Mouse (Mus musculus) neural tube, embryonic 12.5 days (tissue): ENCODE data around the gene Tmem52. TPM values are rescaled to one million over a fixed set of nuclear protein-coding genes. Genes with fewer than 3 reads are reported as not detected.
A peak's percentile ranks its signal among the peaks of the same experiment; 100 is the strongest.

ENCODE experiments used
- ATAC-seq: fragments of 200-750 bp; cut with Nextera tagmentation; 2 replicates; pipeline ENCODE4 v1.8.0; 2017; ENCODE audit warnings: low read depth, mild to moderate bottlenecking, moderate TSS enrichment, moderate library complexity; ENCODE audit not compliant: low FRiP score
- H3K27ac ChIP-seq: fragments of 300-500 bp; sonication (generic); 2 replicates; pipeline ENCODE4 v1.5.1; 2016
- H3K27me3 ChIP-seq: fragments of 300-500 bp; sonication (generic); replicated peaks from 2 replicates; pipeline ENCODE4 v1.6.1; 2016; ENCODE audit warnings: mild to moderate bottlenecking
- H3K36me3 ChIP-seq: fragments of 300-500 bp; sonication (generic); 2 replicates; pipeline ENCODE4 v1.6.1; 2016; ENCODE audit warnings: mild to moderate bottlenecking
- H3K4me1 ChIP-seq: fragments of 300-500 bp; sonication (generic); 2 replicates; pipeline ENCODE4 v1.6.1; 2016
- H3K4me2 ChIP-seq: fragments of 300-500 bp; sonication (generic); replicated peaks from 2 replicates; pipeline ENCODE4 v1.6.1; 2016; ENCODE audit warnings: mild to moderate bottlenecking
- H3K4me3 ChIP-seq: fragments of 300-500 bp; sonication (generic); 2 replicates; pipeline ENCODE4 v1.5.1; 2016
- H3K9ac ChIP-seq: fragments of 300-500 bp; sonication (generic); 2 replicates; pipeline ENCODE4 v1.6.1; 2016; ENCODE audit warnings: mild to moderate bottlenecking
- H3K9me3 ChIP-seq: fragments of 300-500 bp; sonication (generic); 2 replicates; pipeline ENCODE4 v1.6.1; 2016; ENCODE audit warnings: mild to moderate bottlenecking
- WGBS: fragments of 180-500 bp; shearing (Covaris S2); methylation state at CpG from one replicate; pipeline ENCODE4 v1.1.7; 2016; 5-methylcytosine and 5-hydroxymethylcytosine counted together
- polyA plus RNA-seq: library from polyadenylated mRNA; unstranded; fragments of >200 nt; fragmentation: Nextera tagmentation; extraction: Ambion mirVana; gene quantifications from 2 replicates; pipeline ENCODE4 v1.2.1, GENCODE M21; 2016

Tmem52 gene
- polyA plus RNA-seq, 1 experiment from 2014 or later = not detected

DNA sequence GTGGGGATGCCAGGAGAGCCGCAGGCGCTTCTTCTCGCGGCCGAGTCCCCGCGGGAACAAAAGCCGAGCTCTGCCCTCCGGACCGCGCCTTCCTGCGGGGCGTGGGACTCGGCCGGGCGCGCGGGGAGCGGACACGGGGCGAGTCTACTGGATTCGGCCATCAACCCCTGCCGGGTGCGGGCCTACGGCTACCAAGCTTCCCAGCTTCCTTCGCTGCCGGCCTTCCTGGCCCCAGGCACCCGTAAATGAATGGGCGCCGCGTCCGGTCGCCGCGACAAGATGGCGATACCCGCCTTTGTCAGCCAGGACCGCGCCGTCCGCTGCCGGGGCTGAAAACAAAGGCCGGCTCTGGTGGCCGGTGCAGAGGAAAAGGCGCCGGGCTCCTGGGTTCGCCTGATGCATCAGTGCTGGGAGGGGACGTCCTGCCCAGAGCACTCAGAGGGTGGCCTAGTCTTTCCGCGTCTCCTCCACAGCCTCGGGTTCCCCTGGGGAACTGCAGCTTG, 23.3 kb downstream of the Tmem52 start:
- under 1% methylated on average over 51 of the region's 51 CpGs for WGBS
- Histone ChIP-seq H3K36me3 (no peaks in the 10 kb centered on the region), H3K27ac (peak overlapping the region; percentile 85), H3K9ac (peak overlapping the region; percentile 100), H3K4me1 (peaks cover 42% of the 10 kb centered on the region), H3K4me3 (peak overlapping the region; percentile 100), H3K9me3 (no peaks in the 10 kb centered on the region), H3K4me2 (peak overlapping the region; percentile 77), H3K27me3 (no peaks in the 10 kb centered on the region)
- ATAC-seq = peak; percentile 34; the same call in 1 of the 2 replicates

GRCm38 (mm10) chr4:155494891-155495290, 26.0 kb downstream of the Tmem52 start:
- WGBS = 81% methylated on average over 4 of the region's 4 CpGs
- no peak for ATAC-seq
- no peak overlapping the region for H3K27ac ChIP-seq
- 0 out of 2 replicates have a peak overlapping the region, but pooled peaks have one; percentile 17 for H3K9ac ChIP-seq
- no peaks in the 10 kb centered on the region for H3K27me3 ChIP-seq
- H3K4me2 ChIP-seq = peak overlapping the region; percentile 77
- H3K36me3 ChIP-seq = no peaks in the 10 kb centered on the region
- H3K4me1 ChIP-seq = peaks cover 28% of the 10 kb centered on the region
- H3K4me3 ChIP-seq = no peak overlapping the region
- H3K9me3 ChIP-seq = no peaks in the 10 kb centered on the region

DNA sequence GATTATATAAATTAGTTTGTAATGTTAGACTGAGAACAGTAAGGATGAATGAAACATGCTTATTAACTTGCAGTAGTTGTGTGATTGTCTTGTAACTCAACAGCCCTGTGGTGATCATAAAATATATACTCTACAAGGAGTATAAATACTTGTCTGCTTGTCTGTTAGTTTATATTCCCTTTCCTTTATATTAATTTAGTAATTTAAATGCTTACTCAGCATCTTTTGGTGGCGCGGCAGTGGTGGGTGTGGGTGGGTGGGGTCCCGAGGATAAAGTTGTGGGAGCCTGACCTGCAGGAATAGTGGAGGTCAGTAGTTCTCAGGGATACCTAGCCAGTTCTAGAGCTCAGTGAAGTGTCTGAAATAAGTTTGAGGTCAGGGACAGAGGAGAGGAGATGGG, 29.0 kb downstream of the Tmem52 start:
- Histone ChIP-seq H3K27me3 (no peaks in the 10 kb centered on the region), H3K4me1 (peaks cover 20% of the 10 kb centered on the region), H3K9ac (no peak overlapping the region), H3K36me3 (peaks cover 5% of the 10 kb centered on the region; the same call in 1 of the 2 replicates), H3K4me3 (no peak overlapping the region), H3K9me3 (no peaks in the 10 kb centered on the region), H3K4me2 (no peak overlapping the region), H3K27ac (no peak overlapping the region)
- ATAC-seq = no peak
- 88% methylated on average over 3 of the region's 3 CpGs for WGBS

DNA sequence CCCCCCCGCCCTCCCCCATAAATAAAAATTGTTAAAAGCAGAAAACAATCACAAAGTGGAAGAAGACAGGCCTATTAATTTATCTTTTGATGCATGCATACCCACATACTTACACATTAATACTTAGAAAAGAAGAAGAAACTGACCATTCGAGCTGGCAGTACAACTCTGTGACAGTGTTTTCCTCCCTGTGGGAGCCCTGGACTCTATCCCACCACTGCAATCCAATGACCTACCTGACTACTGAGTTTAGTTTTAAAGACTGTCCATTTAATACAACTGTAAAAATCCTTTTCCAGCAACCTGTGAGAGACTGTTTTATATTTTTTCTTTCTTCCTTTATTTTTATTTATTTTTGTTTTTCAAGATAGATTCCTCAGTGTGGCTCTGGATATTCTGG, 32.2 kb downstream of the Tmem52 start:
- Histone ChIP-seq H3K4me1 (peaks cover 8% of the 10 kb centered on the region; the same call in 1 of the 2 replicates), H3K9me3 (no peaks in the 10 kb centered on the region), H3K27ac (no peak overlapping the region), H3K9ac (no peak overlapping the region), H3K4me3 (no peak overlapping the region), H3K36me3 (peaks cover 5% of the 10 kb centered on the region; the same call in 1 of the 2 replicates), H3K27me3 (no peaks in the 10 kb centered on the region), H3K4me2 (no peak overlapping the region)
- WGBS = 68% methylated on average over 2 of the region's 2 CpGs
- no peak for ATAC-seq

- Histone ChIP-seq H3K27me3 (no peaks in the 10 kb centered on the region), H3K36me3 (peaks cover 5% of the 10 kb centered on the region; the same call in 1 of the 2 replicates), H3K9me3 (no peaks in the 10 kb centered on the region), H3K4me3 (no peak overlapping the region), H3K4me2 (no peak overlapping the region), H3K27ac (no peak overlapping the region), H3K9ac (no peak overlapping the region), H3K4me1 (peaks cover 8% of the 10 kb centered on the region; the same call in 1 of the 2 replicates)
- ATAC-seq = no peak
- 62% methylated on average over 8 of the region's 8 CpGs for WGBS
These were observed 36.2 kb downstream of the Tmem52 start for GRCm38 (mm10) chr4:155505067-155505466.

GRCm38 (mm10) chr4:155505671-155506295, 36.9 kb downstream of the Tmem52 start:
- ATAC-seq = no peak
- WGBS = 85% methylated on average over 5 of the region's 5 CpGs
- Histone ChIP-seq H3K27me3 (no peaks in the 10 kb centered on the region), H3K36me3 (peaks cover 5% of the 10 kb centered on the region; the same call in 1 of the 2 replicates), H3K9ac (no peak overlapping the region), H3K4me1 (peaks cover 8% of the 10 kb centered on the region; the same call in 1 of the 2 replicates), H3K9me3 (no peaks in the 10 kb centered on the region), H3K4me2 (no peak overlapping the region), H3K4me3 (no peak overlapping the region), H3K27ac (no peak overlapping the region)

DNA sequence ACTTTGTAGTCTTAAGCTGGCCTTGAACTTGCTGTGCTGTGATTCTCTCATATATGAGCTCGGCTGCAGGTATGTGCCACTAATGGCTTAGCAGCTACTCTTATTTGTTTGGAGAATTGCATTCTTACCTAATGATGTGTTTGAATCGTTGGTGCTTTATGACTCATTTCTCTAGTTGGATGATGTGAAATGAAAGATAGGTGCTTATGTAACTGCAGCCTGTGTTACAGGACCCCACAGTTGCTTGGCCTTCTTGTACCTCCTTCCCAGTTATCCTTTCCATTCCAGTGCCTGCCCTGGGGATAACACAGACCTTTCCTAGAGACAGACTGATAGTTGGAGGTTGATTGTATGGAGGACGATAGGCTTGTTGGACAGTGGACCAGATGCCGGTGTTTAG, 39.7 kb downstream of the Tmem52 start:
- no peak overlapping the region for H3K4me2 ChIP-seq
- peaks cover 8% of the 10 kb centered on the region; the same call in 1 of the 2 replicates for H3K4me1 ChIP-seq
- H3K9ac ChIP-seq = no peak overlapping the region
- no peaks in the 10 kb centered on the region for H3K36me3 ChIP-seq
- H3K27ac ChIP-seq = no peak overlapping the region
- no peaks in the 10 kb centered on the region for H3K9me3 ChIP-seq
- H3K4me3 ChIP-seq = no peak overlapping the region
- WGBS = 94% methylated on average over 4 of the region's 4 CpGs
- ATAC-seq = no peak
- no peaks in the 10 kb centered on the region for H3K27me3 ChIP-seq

GRCm38 (mm10) chr4:155510981-155511380, 42.1 kb downstream of the Tmem52 start:
- Histone ChIP-seq H3K9me3 (no peaks in the 10 kb centered on the region), H3K9ac (no peak overlapping the region), H3K4me3 (no peak overlapping the region), H3K27me3 (no peaks in the 10 kb centered on the region), H3K27ac (no peak overlapping the region), H3K4me1 (no peaks in the 10 kb centered on the region), H3K4me2 (no peak overlapping the region), H3K36me3 (no peaks in the 10 kb centered on the region; the same call in 1 of the 2 replicates)
- no peak for ATAC-seq
- 87% methylated on average over 1 of the region's 1 CpGs for WGBS

DNA sequence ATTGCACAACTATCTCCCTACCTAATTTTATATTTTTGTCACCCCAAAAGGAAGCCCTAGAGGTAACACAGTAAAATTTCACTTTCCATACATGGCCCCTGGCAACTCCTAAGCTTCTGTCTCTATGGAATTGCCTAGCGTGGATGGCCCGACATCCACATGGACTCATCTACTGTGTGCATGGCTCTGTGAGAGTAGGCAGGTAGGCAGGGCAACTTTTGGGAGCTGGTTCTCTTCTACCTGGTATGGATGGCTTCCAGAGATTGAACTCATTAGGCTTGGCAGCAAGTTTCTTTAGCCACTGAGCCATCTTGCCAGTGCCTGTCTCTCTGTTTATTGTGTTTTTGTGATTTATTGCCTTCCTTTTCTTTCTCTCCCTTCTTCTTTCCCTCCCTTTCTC, 45.9 kb downstream of the Tmem52 start:
- no peak for ATAC-seq
- no peak overlapping the region for H3K4me2 ChIP-seq
- no peaks in the 10 kb centered on the region for H3K27me3 ChIP-seq
- H3K36me3 ChIP-seq = no peaks in the 10 kb centered on the region; the same call in none of the 2 replicates
- no peak overlapping the region for H3K4me3 ChIP-seq
- WGBS = 84% methylated on average over 2 of the region's 2 CpGs
- no peak overlapping the region for H3K9ac ChIP-seq
- H3K9me3 ChIP-seq = no peaks in the 10 kb centered on the region
- H3K27ac ChIP-seq = no peak overlapping the region
- H3K4me1 ChIP-seq = no peaks in the 10 kb centered on the region

DNA sequence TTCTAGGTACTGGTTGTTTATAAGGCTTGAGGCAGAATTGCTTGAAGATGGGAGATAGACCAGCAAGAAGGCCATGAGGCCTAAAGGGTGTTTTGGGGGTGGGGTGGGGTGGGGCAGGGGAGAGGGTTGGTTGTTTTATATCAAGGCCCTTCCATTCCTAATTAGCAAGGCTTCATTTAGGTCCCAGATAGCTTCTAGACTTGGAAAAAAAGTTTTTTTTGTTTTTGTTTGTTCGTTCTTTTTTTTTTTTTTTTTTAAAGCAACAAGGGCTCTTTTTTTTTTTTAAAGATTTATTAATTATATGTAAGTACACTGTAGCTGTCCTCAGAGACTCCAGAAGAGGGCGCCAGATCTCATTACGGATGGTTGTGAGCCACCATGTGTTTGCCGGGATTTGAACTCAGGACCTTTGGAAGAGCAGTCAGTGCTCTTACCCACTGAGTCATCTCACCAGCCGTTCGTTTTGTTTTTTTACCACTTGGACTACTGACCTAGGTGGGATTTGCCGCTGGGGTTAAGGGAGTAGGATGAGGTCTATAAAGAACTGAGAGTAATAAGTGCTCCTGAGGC, 49.1 kb downstream of the Tmem52 start:
- H3K36me3 ChIP-seq = peaks cover 8% of the 10 kb centered on the region
- no peak for ATAC-seq
- no peaks in the 10 kb centered on the region for H3K4me1 ChIP-seq
- no peak overlapping the region for H3K9ac ChIP-seq
- no peak overlapping the region for H3K4me2 ChIP-seq
- H3K4me3 ChIP-seq = no peak overlapping the region
- H3K9me3 ChIP-seq = no peaks in the 10 kb centered on the region
- no peaks in the 10 kb centered on the region for H3K27me3 ChIP-seq
- WGBS = 87% methylated on average over 7 of the region's 7 CpGs
- H3K27ac ChIP-seq = no peak overlapping the region
